Mouse (Mus musculus): ENCODE results near the gene Nemp1.

The Nemp1 gene

GRCm38 (mm10) chr10:127674794-127675522, 8.3 kb downstream of the Nemp1 start:
- no peak for DNase-seq (ENCODE audit: low spot score)

DNA sequence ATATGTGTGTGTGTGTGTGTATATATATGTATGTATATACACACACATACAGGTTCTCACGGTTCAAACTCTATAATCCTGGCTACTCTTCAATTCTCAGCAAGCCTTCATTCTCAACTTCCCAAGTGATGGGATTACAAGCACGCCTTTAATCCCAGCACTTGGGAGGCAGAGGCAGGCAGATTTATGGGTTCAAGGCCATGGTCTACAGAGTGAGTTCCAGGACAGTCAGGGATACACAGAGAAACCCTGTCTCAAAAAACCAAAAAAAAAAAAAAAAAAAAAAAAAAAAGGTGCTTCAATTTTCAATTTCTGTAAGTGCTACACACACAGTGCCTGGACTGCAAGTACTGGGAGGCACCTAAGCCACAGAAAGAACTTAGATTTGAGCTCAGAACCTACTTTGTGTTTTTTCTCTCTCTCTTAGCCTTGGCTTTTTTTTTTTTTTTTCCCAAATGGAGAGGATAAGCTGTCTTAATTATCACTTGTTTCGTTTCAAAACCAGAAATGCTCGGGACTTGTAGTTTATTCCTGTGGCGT, 9.2 kb downstream of the Nemp1 start:
- no peak for DNase-seq (ENCODE audit: low spot score)

GRCm38 (mm10) chr10:127676691-127677548, 10.2 kb downstream of the Nemp1 start:
- DNase-seq (ENCODE audit: low spot score): peak; percentile 78

DNA sequence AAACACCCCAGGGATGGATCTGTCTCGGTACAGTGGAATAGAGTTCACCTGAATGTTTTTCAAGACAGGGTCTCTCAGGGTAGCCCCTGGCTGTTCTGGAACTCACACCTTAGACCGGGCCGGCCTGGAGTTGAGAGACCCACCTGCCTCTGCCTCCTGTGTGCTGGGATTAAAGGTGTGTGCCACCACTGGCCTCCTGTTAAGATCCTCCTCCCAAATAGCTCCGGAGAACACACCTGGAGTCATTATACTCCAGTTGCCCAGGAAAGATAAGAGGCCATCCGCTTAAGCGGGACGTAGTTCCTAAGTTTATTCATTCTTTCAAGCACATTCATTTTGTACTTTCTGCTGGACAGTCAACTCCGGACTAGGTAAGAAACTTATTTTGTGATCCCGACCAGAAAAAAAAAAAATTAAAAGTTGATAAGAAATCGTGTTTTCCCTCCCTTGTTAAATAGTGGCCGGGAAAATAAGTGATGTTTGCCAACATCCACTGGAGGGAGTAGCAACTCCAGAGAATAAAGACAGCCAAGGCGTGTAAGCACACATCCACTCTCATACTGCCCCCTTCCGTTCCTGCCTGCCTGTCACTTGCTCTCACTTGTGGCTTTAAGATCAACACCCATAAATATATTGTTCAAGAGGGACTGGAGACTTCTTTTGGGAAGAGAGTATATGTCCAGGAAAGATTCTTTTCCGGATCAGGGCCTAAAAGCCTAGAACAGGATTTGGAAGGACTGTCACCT, 11.1 kb downstream of the Nemp1 start:
- DNase-seq (ENCODE audit: low spot score): no peak

DNA sequence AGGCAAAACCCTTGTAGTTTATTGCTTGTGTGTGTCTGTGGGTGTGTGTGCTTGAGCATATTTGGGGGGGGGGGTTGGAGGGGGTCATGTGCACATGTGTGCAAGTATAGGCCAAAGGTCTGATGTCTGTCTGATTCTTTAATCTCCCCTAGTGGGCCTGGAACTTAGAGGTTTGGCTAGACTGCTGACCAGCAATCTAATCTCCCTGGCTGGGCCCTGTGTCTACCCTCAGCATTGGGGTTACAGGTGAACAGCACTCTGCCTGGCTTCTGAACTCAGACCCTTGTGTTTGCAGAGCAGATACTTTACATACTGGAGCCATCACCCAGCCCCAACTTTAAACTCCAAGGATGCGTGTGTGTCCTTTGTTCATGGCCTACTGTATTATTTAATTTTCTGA, 12.5 kb downstream of the Nemp1 start:
- no peak for DNase-seq (ENCODE audit: low spot score)

GRCm38 (mm10) chr10:127679881-127680280, 13.2 kb downstream of the Nemp1 start:
- no peak for DNase-seq (ENCODE audit: low spot score)

DNA sequence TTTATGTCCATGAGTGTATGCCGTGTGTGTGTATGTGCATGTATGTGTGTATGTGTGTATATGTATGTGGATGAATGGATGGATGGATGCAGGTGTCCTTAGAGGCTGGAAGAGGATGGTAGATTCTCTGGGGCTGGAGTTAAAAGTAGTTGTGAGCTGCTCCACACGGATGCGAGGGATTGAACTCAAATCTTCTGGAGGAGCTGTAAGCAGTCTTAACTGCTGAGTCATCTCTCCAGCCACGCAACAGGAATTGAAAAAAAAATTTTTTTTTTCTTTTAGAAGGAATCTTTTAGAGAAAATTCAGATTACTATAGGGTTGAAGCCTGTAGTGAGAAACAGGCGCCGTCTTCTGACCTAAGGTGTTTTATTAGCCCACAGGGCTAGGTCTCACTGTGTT, 16.2 kb downstream of the Nemp1 start:
- DNase-seq (ENCODE audit: low spot score): no peak

DNA sequence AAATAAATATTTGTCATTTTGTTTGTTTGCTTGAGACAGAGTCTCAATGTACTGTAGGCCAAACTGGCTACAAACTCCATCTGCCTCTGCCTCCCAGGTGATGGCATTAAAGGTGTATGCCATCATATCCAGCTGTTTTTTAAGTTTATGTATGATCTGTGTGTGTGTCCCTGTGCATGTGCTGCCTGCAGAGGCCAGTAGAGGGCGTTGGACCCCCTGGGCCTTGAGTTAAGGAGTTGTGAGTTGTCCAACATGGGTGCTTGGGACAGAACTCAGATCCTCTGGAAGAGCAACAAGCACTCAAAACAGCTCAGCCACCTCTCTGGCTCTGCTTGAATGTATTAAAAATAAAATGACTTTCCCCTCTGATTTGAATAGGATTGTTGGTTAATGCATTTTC, 24.4 kb downstream of the Nemp1 start:
- DNase-seq (ENCODE audit: low spot score): no peak

DNA sequence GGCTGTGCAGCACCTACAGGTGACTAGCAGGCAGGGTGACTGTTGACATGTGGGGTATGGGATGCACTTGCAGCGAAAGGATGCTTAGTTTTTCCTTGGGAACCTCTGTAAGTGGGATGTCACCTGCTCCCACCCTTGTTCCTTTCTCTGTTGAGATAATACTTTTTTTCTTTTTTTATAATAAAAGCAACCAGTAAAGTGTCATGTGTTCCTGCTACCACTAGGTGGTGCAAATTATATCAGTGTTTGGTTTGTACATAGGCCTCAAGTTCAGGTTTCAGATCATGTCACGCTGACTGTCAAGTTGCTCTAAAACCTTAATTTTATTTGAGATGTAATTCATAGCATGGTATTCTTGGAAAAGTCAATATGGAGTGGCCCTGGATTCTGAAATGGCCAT, 27.9 kb downstream of the Nemp1 start:
- DNase-seq (ENCODE audit: low spot score): no peak

DNA sequence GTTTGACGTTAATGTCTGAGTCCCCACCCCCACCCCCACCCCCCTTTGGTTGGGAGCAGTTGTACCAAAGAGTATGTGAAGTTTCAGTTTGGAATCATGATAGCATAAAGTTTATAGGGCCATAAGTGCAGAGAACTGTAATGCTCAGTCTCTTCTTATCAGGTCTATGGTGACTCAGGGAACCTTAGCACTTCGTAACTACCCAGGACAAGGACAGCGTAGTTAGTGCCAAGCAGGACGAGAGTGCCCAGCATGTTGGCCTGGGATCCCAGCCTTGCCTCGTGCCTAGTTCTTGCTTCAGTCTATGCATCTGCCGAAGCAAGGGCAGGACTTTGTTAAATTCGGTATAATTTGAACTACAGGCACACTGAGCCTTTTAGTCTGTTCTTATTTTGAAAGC, 29.1 kb downstream of the Nemp1 start:
- DNase-seq (ENCODE audit: low spot score): no peak

DNA sequence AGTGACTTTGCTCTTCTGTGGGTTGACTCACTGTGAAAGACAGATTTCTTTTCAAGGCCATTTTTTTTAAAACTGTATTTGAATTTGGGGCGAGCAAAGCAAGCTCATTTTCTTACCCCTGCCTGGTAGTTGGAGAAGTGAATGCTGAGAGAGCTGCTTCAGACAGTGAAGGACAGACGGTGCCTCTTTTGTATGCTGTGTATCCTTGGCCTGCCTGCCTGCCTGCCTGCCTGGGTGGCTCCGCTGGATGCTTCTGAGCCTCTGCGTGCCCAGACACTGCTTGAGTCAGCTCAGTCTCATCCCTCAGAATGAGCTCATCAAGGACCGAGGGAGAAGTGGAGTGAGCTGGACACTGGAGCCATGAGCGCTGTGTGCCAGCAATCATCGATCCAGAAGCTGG, 32.3 kb downstream of the Nemp1 start:
- DNase-seq (ENCODE audit: low spot score): no peak

GRCm38 (mm10) chr10:127703299-127703698, 36.6 kb downstream of the Nemp1 start:
- no peak for DNase-seq (ENCODE audit: low spot score)

DNA sequence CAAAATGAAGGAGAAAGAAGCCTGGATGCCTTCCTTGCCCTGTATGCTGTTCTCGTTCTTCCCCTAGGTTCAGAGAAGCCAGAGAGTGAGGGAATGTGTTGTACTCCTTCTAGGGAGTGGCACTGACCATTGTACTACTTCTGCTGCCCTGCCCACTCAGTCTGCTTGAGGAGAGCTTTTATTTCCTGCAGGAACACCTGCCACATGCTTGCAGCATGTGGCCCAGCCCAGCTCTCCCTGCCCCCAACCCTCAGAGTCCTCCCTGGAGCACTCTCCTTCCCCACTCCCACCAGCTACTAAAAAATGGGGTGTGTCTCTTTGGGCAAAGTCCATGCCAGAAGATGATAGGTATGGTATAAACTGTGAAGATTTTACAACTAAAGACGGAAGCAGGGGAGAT, 37.6 kb downstream of the Nemp1 start:
- no peak for DNase-seq (ENCODE audit: low spot score)

DNA sequence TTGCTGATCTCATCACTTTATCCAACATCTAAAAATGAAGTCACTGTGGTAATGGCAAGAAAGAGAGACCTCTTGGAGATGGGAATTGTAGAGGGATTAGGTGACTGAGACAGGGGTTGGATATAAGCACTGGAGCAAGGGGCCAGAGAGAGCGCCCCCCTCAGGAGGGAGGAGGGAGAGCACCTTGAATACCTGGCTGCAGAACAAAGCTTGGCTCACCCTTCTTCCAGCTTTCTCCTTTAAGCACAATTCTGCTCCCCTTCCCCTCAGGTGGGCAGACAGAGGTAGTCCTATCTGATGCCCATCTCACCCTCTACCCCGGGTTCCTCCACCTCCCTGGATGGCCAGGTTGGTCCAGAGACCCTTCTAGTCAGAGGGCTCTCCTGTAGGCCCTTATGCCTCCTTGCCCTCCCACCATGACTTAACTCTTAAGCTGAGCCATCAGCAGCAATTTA, 38.1 kb downstream of the Nemp1 start, which contains the start of gene Myo1a:
Gene Myo1a (plus strand): TSS at position 405 of the 455 bp plus-strand sequence.
- DNase-seq (ENCODE audit: low spot score): no peak

- DNase-seq (ENCODE audit: low spot score): no peak
Measured at GRCm38 (mm10) chr10:127705783-127706182, 39.1 kb downstream of the Nemp1 start.

DNA sequence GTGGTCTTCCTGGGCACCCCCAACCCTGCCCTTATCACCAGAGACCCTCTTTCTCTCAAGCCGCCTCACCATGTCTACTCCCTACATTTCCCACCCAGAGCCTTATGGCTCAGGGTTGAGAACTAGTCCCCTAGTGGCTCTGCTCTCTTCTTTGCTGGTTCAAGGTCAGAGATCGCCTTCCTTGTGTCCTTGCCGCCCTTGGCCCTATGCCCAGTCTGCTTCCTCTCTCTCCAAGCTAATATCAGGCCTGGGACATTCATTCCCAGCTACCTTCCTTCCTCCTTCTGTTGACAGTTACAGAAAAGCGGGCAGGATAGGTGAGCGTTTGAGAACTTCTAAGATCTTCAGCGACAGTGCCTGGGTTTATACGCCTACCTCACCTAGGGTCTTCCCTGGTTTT, 41.0 kb downstream of the Nemp1 start:
- no peak for DNase-seq (ENCODE audit: low spot score)

DNA sequence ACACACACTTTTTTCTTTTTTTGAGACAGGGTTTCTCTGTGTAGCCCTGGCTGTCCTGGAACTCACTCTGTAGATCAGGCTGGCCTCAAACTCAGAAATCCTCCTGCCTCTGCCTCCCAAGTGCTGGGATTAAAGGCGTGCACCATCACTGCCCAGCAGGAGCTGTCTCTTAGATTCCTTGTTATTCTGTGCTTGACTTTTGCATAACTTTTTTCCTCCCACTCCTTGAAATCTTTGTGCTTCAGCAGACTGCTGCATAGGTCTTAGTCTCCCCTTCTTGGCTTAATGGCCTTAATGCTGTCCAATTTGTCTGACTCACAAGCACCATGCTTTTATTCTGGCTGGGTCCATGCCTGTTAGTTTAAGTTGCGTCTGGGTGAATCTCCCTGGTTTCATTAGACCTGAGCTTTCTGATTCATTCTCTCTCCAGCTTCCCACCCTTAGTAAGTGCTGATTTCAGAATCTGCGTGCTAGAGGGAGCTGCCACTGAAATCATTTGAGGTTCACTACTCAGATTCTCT, 42.2 kb downstream of the Nemp1 start:
- no peak for DNase-seq (ENCODE audit: low spot score)

DNA sequence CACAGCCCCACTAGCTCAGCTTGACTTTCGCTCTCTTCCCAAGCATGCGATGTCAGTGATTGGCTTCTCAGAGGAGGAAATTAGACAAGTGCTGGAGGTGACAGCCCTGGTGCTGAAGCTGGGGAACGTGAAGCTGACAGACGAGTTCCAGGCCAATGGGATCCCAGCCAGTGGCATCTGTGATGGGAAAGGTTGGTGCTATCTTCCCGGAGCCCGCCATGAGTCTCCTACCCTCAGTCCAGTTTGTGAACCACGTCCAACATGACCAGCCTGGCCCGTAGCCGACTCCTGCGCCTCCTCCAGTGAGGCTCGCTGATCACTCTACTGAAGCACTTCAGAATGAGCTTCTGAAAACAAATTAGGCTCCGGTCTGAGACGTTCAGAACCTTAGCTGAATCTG, 43.6 kb downstream of the Nemp1 start:
- no peak for DNase-seq (ENCODE audit: low spot score)

DNA sequence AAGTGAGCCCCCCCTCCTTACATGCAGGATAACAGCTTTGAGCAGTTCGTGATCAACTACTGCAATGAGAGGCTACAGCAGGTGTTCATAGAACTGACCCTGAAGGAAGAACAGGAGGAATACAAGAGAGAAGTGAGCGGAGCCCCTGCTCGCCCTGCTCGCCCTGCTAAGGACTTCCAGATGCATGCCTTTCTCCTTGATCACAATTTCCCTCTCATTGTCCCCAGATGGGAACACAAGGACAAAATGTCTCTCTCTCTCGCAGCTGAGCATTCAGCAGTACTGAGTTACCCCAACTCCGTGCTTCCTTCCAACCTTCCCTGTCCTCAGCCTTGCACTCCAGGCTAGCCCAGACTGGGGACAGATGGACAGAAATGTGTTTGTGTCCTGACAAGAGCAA, 46.0 kb downstream of the Nemp1 start:
- no peak for DNase-seq (ENCODE audit: low spot score)

- no peak for DNase-seq (ENCODE audit: low spot score)
Measured at GRCm38 (mm10) chr10:127721671-127722418, 55.1 kb downstream of the Nemp1 start.

- DNase-seq (ENCODE audit: low spot score): no peak
Measured at GRCm38 (mm10) chr10:127724178-127724577, 57.5 kb downstream of the Nemp1 start, which contains the start of gene Tac2. Tac2 (plus strand) TSS chr10:127724478.

All from urinary bladder, postnatal 10 days (tissue).